Mouse (Mus musculus): ENCODE measurements around the gene Timm50.

DNA sequence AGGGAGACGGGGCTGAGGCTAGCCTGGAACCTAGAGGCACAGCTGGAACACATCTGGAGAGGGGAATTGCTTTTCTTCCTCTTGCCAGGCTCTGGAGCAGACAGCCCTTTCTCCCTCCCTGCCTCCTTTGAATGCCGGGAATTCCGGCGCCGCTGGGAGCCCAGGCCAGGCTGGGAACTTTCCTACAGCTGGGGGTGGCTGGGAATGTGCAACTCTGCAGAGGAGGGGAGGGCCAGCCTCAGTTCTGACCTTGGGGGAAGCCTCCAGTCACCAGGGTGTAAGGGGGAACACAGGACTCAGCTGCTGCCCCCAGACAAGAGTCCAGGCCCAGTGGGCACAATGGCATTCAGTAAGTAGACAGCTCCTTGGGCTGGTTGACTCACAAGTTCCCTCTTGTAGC lies 45.1 kb upstream of the Timm50 start:
- no peak for TF ChIP-seq EP300 (IDR thresholded peaks at IDR 0.05)
- TF ChIP-seq CTCF (IDR thresholded peaks at IDR 0.05): no peak; the same call in 1 of the 2 replicates

Data from lung, postnatal 0 days (tissue).